Mouse (Mus musculus) midbrain, embryonic 12.5 days (tissue): ENCODE results near the gene Tpte. TPM values are rescaled to one million over a fixed set of nuclear protein-coding genes. Genes with fewer than 3 reads are reported as not detected.
A peak's percentile ranks its signal among the peaks of the same experiment; 100 is the strongest.

Experiments used
- ATAC-seq: fragments of 200-750 bp; cut with Nextera tagmentation; 2 replicates; pipeline ENCODE4 v1.8.0; 2017; ENCODE audit warnings: low read depth, moderate TSS enrichment, moderate library complexity; ENCODE audit not compliant: low FRiP score
- H3K27ac ChIP-seq: fragments of 300-500 bp; sonication (generic); replicated peaks from 2 replicates; pipeline ENCODE4 v1.5.1; 2016; ENCODE audit warnings: mild to moderate bottlenecking
- H3K27me3 ChIP-seq: fragments of 300-500 bp; sonication (generic); 2 replicates; pipeline ENCODE4 v1.6.1; 2016; ENCODE audit warnings: mild to moderate bottlenecking
- H3K36me3 ChIP-seq: fragments of 300-500 bp; sonication (generic); 2 replicates; pipeline ENCODE4 v1.6.1; 2016
- H3K4me1 ChIP-seq: fragments of 300-500 bp; sonication (generic); 2 replicates; pipeline ENCODE4 v1.6.1; 2016
- H3K4me2 ChIP-seq: fragments of 300-500 bp; sonication (generic); replicated peaks from 2 replicates; pipeline ENCODE4 v1.6.1; 2016; ENCODE audit warnings: mild to moderate bottlenecking, moderate library complexity
- H3K4me3 ChIP-seq: fragments of 300-500 bp; sonication (generic); 2 replicates; pipeline ENCODE4 v1.5.1; 2016; ENCODE audit warnings: mild to moderate bottlenecking
- H3K9ac ChIP-seq: fragments of 300-500 bp; sonication (generic); replicated peaks from 2 replicates; pipeline ENCODE4 v1.6.1; 2016; ENCODE audit warnings: mild to moderate bottlenecking, moderate library complexity
- H3K9me3 ChIP-seq: fragments of 300-500 bp; sonication (generic); 2 replicates; pipeline ENCODE4 v1.6.1; 2016; ENCODE audit warnings: mild to moderate bottlenecking
- WGBS: fragments of 180-500 bp; shearing (Covaris S2); methylation state at CpG from one replicate; pipeline ENCODE4 v1.1.7; 2016; 5-methylcytosine and 5-hydroxymethylcytosine counted together
- polyA plus RNA-seq: library from polyadenylated mRNA; unstranded; fragments of >200 nt; fragmentation: Nextera tagmentation; extraction: Ambion mirVana; gene quantifications from 2 replicates; pipeline ENCODE4 v1.2.1, GENCODE M21; 2016

Tpte gene
- polyA plus RNA-seq, result not detected in 2 replicates

- H3K9ac ChIP-seq, result no peak within 1 kb of the TSS
- no peaks in the 10 kb centered on the region for H3K9me3 ChIP-seq
- ATAC-seq, result no peak
- H3K36me3 ChIP-seq, result no peaks in the 10 kb centered on the region
- no peaks in the 10 kb centered on the region for H3K27me3 ChIP-seq
- no peak within 1 kb of the TSS for H3K27ac ChIP-seq
- H3K4me3 ChIP-seq, result no peak within 1 kb of the TSS
- no peak within 1 kb of the TSS for H3K4me2 ChIP-seq
- 63% methylated on average over 2 of the region's 2 CpGs for WGBS
- no peaks in the 10 kb centered on the region for H3K4me1 ChIP-seq
Observed at GRCm38 (mm10) chr8:22282999-22283491, at the start of gene Tpte. Tpte (plus strand) TSS chr8:22283441.

- H3K36me3 ChIP-seq, result no peaks in the 10 kb centered on the region
- H3K4me3 ChIP-seq, result no peak overlapping the region
- no peak for ATAC-seq
- H3K27me3 ChIP-seq, result no peaks in the 10 kb centered on the region
- no peaks in the 10 kb centered on the region for H3K4me1 ChIP-seq
- WGBS, result 88% methylated on average over 9 of the region's 9 CpGs
- no peak overlapping the region for H3K27ac ChIP-seq
- H3K4me2 ChIP-seq, result no peak overlapping the region
- H3K9ac ChIP-seq, result no peak overlapping the region
- no peaks in the 10 kb centered on the region for H3K9me3 ChIP-seq
Observed at GRCm38 (mm10) chr8:22242986-22243385, 40.3 kb upstream of the Tpte start.

GRCm38 (mm10) chr8:22245663-22246062 lies 37.6 kb upstream of the Tpte start:
- 79% methylated on average over 1 of the region's 1 CpGs for WGBS
- Histone ChIP-seq H3K9me3 (no peaks in the 10 kb centered on the region), H3K4me3 (no peak overlapping the region), H3K36me3 (no peaks in the 10 kb centered on the region), H3K4me2 (no peak overlapping the region), H3K9ac (no peak overlapping the region), H3K4me1 (no peaks in the 10 kb centered on the region), H3K27ac (no peak overlapping the region), H3K27me3 (no peaks in the 10 kb centered on the region)
- ATAC-seq, result no peak

GRCm38 (mm10) chr8:22247956-22248355 lies 35.3 kb upstream of the Tpte start:
- H3K36me3 ChIP-seq, result no peaks in the 10 kb centered on the region
- no peak overlapping the region for H3K4me3 ChIP-seq
- H3K27me3 ChIP-seq, result no peaks in the 10 kb centered on the region
- 78% methylated on average over 12 of the region's 12 CpGs for WGBS
- H3K27ac ChIP-seq, result no peak overlapping the region
- no peaks in the 10 kb centered on the region for H3K9me3 ChIP-seq
- H3K4me1 ChIP-seq, result no peaks in the 10 kb centered on the region
- H3K4me2 ChIP-seq, result no peak overlapping the region
- no peak for ATAC-seq
- H3K9ac ChIP-seq, result no peak overlapping the region

- H3K4me1 ChIP-seq, result no peaks in the 10 kb centered on the region
- WGBS, result 89% methylated on average over 9 of the region's 9 CpGs
- no peaks in the 10 kb centered on the region for H3K36me3 ChIP-seq
- no peak overlapping the region for H3K9ac ChIP-seq
- H3K4me3 ChIP-seq, result no peak overlapping the region
- H3K27ac ChIP-seq, result no peak overlapping the region
- no peaks in the 10 kb centered on the region for H3K27me3 ChIP-seq
- H3K4me2 ChIP-seq, result no peak overlapping the region
- ATAC-seq, result no peak
- no peaks in the 10 kb centered on the region for H3K9me3 ChIP-seq
Observed at GRCm38 (mm10) chr8:22249080-22249479, 34.2 kb upstream of the Tpte start.

- ATAC-seq, result no peak
- Histone ChIP-seq H3K4me1 (no peaks in the 10 kb centered on the region), H3K9ac (no peak overlapping the region), H3K27me3 (no peaks in the 10 kb centered on the region; the same call in 1 of the 2 replicates), H3K27ac (no peak overlapping the region), H3K4me3 (no peak overlapping the region), H3K9me3 (0 out of 2 replicates have a peak, but pooled peaks cover 4% of the 10 kb centered on the region), H3K36me3 (no peaks in the 10 kb centered on the region), H3K4me2 (no peak overlapping the region)
- 87% methylated on average over 18 of the region's 18 CpGs for WGBS
Observed at GRCm38 (mm10) chr8:22258946-22259450, 24.2 kb upstream of the Tpte start.

GRCm38 (mm10) chr8:22259531-22259930 lies 23.7 kb upstream of the Tpte start:
- no peaks in the 10 kb centered on the region for H3K4me1 ChIP-seq
- 0 out of 2 replicates have a peak, but pooled peaks cover 4% of the 10 kb centered on the region for H3K9me3 ChIP-seq
- H3K9ac ChIP-seq, result no peak overlapping the region
- H3K4me3 ChIP-seq, result no peak overlapping the region
- H3K27me3 ChIP-seq, result no peaks in the 10 kb centered on the region; the same call in 1 of the 2 replicates
- no peak overlapping the region for H3K27ac ChIP-seq
- no peak overlapping the region for H3K4me2 ChIP-seq
- 65% methylated on average over 12 of the region's 12 CpGs for WGBS
- no peak for ATAC-seq
- H3K36me3 ChIP-seq, result no peaks in the 10 kb centered on the region

GRCm38 (mm10) chr8:22260091-22260722 lies 23.0 kb upstream of the Tpte start:
- 52% methylated on average over 9 of the region's 9 CpGs for WGBS
- no peak for ATAC-seq
- no peak overlapping the region for H3K4me3 ChIP-seq
- H3K4me1 ChIP-seq, result no peaks in the 10 kb centered on the region
- H3K27me3 ChIP-seq, result no peaks in the 10 kb centered on the region; the same call in 1 of the 2 replicates
- no peak overlapping the region for H3K27ac ChIP-seq
- no peak overlapping the region for H3K4me2 ChIP-seq
- no peaks in the 10 kb centered on the region for H3K36me3 ChIP-seq
- no peak overlapping the region for H3K9ac ChIP-seq
- H3K9me3 ChIP-seq, result 0 out of 2 replicates have a peak, but pooled peaks cover 4% of the 10 kb centered on the region

GRCm38 (mm10) chr8:22262267-22262666 lies 21.0 kb upstream of the Tpte start:
- Histone ChIP-seq H3K27me3 (no peaks in the 10 kb centered on the region; the same call in 1 of the 2 replicates), H3K27ac (no peak overlapping the region), H3K4me1 (no peaks in the 10 kb centered on the region), H3K36me3 (no peaks in the 10 kb centered on the region), H3K9ac (no peak overlapping the region), H3K4me3 (no peak overlapping the region), H3K4me2 (no peak overlapping the region), H3K9me3 (0 out of 2 replicates have a peak, but pooled peaks cover 4% of the 10 kb centered on the region)
- 86% methylated on average over 3 of the region's 3 CpGs for WGBS
- ATAC-seq, result no peak

- no peak overlapping the region for H3K27ac ChIP-seq
- no peak for ATAC-seq
- WGBS, result 69% methylated on average over 6 of the region's 6 CpGs
- H3K4me1 ChIP-seq, result no peaks in the 10 kb centered on the region
- no peak overlapping the region for H3K9ac ChIP-seq
- H3K9me3 ChIP-seq, result no peaks in the 10 kb centered on the region
- H3K36me3 ChIP-seq, result no peaks in the 10 kb centered on the region
- no peaks in the 10 kb centered on the region for H3K27me3 ChIP-seq
- H3K4me2 ChIP-seq, result no peak overlapping the region
- H3K4me3 ChIP-seq, result no peak overlapping the region
Observed at GRCm38 (mm10) chr8:22264292-22264691, 18.9 kb upstream of the Tpte start.

- no peak for ATAC-seq
- Histone ChIP-seq H3K36me3 (no peaks in the 10 kb centered on the region), H3K27ac (no peak overlapping the region), H3K4me2 (no peak overlapping the region), H3K27me3 (no peaks in the 10 kb centered on the region), H3K4me3 (no peak overlapping the region), H3K9ac (no peak overlapping the region), H3K9me3 (no peaks in the 10 kb centered on the region), H3K4me1 (no peaks in the 10 kb centered on the region)
- 88% methylated on average over 6 of the region's 6 CpGs for WGBS
Observed at GRCm38 (mm10) chr8:22264787-22265186, 18.5 kb upstream of the Tpte start.

- Histone ChIP-seq H3K4me1 (no peaks in the 10 kb centered on the region), H3K9me3 (no peaks in the 10 kb centered on the region), H3K27me3 (no peaks in the 10 kb centered on the region), H3K9ac (0 out of 2 replicates have a peak overlapping the region, but pooled peaks have one; percentile 6), H3K4me2 (no peak overlapping the region), H3K4me3 (no peak overlapping the region), H3K27ac (no peak overlapping the region), H3K36me3 (no peaks in the 10 kb centered on the region)
- ATAC-seq, result no peak
- 89% methylated on average over 1 of the region's 1 CpGs for WGBS
Observed at GRCm38 (mm10) chr8:22265194-22265593, 18.0 kb upstream of the Tpte start.
